Mouse (Mus musculus) right cerebral cortex, postnatal 25 days (tissue): ENCODE data around the gene Mustn1.

Experiments used
- DNase-seq: peaks from one replicate; pipeline ENCODE4 v3.0.0; 2022

The Mustn1 gene

GRCm38 (mm10) chr14:30880251-30880650 is 1.3 kb downstream of the Mustn1 start:
- DNase-seq = no peak

GRCm38 (mm10) chr14:30880811-30881717 is 2.1 kb downstream of the Mustn1 start:
- DNase-seq = no peak

DNA sequence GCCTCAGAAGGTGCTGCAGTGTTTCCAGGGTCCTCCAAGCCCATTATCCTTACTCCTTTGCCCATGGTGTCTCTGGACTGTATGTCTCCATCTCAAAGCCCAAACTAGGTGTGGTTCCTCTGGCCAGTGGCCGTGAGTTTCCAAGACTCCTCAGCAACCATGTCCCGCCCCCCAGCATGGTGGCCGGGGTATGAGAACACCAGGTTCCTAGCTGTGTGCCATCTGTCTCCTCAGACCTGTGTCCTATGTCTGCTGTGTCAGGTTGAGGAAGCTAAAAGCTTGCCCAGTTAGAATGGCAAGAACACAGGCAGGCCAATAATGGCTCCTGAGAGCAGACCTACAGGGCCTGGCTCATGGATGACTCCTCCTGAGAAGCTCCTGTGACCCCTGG is 2.7 kb downstream of the Mustn1 start:
- DNase-seq = no peak

DNA sequence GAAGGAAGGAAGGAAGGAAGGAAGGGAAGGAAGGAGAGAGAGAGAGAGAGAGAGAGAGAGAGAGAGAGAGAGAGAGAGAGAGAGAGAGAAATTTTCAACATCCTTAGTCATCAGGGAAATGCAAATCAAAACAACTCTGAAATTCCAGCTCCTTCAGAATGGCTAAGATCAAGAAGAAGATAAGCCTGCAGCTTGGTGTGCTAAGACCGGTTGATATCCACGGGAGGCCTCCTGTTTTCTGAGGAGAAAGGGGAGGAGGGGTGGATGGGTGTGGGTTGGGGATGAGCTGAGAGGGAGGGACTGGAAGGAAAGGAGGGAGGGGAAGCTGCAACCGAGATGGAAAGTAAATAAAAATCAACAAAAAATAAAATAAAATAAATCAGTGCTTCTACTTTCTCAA is 6.3 kb downstream of the Mustn1 start:
- no peak for DNase-seq

DNA sequence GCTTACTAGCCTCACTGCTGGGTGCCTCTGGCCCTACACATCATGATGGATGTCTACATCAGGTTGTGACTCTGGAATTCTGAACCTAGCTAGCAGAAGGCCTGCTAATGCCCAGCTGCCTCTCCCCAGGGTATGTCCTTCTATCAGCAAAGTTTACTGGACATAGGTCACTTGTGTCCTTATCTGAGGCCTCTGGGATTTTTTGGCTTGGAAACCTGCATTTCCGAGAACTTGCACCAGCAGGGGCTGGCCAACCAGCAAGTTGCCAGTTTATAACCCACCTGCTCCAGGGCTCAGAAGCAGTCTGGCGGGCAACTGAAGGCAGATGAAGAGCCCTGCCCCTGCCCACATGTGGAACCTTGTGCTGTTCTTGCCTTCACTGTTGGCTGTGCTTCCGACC is 7.2 kb downstream of the Mustn1 start, which contains the start of gene Itih4:
TSS of gene Itih4 (plus strand) at position 273 of the 400 bp plus-strand sequence.
- no peak for DNase-seq

- DNase-seq = no peak
These were observed 9.3 kb downstream of the Mustn1 start for GRCm38 (mm10) chr14:30888271-30888732.

DNA sequence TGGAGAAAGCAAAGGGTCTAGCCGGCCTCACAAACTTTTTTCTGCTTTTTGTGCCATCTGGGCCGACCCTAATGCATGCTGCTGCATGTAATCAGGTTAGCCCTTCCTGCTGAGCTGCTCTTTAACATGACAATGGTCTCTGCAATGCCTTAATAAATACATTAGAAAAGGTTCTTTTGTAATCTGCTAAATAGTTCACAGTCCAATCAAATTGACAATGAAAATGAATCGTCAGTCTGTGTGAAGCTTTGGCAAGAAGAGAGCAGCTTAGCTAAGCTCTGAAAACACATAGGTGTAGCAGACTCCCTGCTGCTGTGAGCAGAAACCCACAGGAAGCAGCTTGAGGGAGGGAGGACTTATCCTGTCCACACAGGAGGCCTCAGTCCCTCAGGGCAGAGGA is 21.0 kb downstream of the Mustn1 start:
- no peak for DNase-seq

DNA sequence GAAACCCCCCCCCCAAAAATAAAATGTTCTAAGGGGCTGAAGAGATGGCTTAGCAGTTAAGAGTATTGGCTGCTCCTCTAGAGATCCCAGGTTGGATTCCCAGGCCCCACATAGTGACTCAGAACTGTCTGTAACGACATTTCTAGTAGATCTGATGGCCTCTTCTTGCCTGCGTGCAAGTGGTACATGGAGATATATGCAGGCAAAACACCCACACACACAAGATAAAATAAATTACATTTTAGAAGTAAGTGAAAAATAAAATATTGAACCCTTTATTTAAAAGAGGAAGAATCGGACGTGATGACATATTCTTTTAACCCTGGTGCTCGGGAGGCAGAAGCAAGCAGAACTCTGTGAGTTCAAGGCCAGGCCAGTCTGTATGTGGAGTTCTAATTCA is 23.6 kb downstream of the Mustn1 start:
- DNase-seq = no peak

- DNase-seq = no peak
These were observed 24.0 kb downstream of the Mustn1 start for GRCm38 (mm10) chr14:30903036-30903435.

DNA sequence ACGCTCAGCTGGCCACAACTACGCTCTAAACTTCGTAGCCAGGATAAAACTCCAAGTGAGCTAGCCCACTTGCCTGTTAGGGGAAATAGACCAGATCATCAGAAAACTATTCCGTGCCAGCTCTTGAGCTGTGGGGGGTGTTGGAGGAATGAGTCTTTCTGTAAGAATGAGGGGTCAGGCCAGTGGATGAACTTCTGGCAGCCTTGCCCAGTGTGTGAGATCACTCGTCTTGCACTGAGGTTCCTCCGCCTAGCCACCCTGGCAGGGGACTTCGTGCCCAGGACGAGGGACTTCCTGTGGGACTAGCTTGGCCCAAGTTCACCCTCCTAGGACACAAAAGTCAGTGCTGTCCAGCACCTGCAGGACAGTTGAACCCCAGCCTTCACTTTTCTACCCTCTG is 25.3 kb downstream of the Mustn1 start:
- no peak for DNase-seq

DNA sequence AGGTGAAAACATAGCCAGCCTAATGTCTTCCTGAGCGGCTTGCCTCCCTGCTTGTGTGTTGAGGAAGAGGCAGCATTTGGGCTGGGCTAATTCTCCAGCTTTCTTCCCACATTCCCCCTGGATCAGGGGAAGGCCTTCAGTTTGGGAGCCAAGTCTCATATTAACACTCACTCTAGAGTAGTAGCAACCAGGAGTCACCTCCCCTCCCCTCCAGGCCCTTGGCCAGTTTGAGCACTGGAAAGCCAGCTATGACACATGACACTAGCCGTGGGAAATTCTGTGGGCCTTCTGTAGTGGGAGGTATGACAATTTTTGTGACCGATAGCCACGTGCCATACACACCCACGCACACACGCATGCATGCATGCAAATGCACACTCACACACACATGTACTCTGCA is 27.0 kb downstream of the Mustn1 start:
- no peak for DNase-seq

DNA sequence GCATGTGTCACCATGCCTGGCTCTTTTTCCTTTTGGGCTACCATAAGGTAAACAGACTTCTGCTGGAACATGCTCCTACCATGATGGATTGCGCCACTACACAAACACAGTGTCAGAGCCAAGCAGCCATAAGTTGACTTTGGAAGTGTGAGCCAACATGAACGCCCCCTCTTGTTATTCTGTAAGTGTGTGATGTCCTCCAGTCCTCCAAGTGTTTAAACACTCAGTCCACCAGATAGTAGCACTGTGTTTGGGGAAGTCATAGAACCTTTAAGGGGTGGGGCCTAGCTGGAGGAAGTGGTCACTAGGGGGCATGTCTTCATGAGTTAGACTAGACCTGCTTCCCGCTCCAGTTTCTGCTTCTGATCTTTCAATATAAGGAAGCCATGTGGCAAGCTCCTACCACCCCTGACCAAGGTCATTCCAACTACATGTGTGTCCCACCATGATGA is 28.8 kb downstream of the Mustn1 start:
- DNase-seq = no peak

DNA sequence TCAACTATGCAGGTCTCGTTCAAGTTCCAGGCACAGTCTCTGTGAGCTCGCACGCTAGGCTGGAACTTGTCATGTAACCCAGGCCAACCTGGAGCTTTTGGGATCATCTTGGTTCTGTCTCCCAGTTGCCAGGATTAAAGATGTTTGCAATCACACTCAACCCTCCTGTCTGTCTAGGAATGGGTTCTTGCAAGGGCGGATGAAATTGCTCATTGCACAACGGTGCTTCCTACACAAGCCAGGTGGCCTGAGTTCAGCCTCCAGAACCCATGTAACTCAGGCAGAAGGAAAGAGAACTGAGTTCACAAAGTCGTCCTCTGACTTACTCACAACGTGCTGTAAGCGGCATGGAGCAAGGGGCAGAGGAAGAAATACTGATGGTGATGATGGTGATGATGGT is 32.1 kb downstream of the Mustn1 start:
- DNase-seq = no peak

DNA sequence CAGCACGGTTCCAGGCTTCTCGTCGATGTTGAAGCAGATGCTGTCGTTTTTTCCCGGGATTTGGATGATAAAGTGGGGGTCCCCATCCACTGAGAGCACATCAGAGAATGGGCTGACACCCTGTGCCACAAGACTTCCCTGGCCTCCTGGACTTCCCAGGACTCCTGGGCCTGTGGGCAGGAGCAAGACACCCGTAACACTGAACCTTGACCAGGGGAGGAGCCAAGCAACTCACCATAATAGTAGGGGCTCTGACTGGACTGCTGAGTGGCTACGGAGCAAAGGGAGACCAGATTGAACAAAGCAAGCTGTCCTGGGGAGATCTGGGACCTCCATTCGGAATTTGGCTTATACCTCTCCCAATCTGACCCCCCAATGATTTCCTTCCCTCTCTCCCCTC is 33.6 kb downstream of the Mustn1 start:
- no peak for DNase-seq

GRCm38 (mm10) chr14:30913404-30913803 is 34.4 kb downstream of the Mustn1 start:
- no peak for DNase-seq

DNA sequence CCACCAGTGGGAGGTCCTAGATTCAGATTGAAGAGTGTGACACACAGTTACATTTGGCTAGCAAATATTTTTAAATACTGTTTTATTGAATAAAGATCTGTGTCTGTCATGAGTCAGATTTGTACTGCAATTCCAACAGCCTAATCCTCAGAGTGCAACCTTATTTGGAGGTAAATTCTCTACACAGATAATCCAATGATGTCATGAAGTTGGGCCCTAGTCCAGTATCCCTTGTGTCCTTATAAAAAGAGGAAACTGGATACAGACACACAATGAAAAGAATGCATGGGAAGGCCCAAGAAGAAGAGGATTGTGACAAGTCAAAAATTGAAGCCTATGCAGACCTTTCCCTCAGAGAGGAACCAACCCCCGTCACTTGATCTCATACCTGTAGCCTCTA is 37.5 kb downstream of the Mustn1 start:
- DNase-seq = no peak

- DNase-seq = no peak
These were observed 43.2 kb downstream of the Mustn1 start for GRCm38 (mm10) chr14:30922053-30922670.

GRCm38 (mm10) chr14:30923375-30924105 is 44.5 kb downstream of the Mustn1 start, which contains the start of gene Itih3:
Gene Itih3, minus strand, starts transcription at chr14:30923760.
- peak; percentile 22 for DNase-seq

DNA sequence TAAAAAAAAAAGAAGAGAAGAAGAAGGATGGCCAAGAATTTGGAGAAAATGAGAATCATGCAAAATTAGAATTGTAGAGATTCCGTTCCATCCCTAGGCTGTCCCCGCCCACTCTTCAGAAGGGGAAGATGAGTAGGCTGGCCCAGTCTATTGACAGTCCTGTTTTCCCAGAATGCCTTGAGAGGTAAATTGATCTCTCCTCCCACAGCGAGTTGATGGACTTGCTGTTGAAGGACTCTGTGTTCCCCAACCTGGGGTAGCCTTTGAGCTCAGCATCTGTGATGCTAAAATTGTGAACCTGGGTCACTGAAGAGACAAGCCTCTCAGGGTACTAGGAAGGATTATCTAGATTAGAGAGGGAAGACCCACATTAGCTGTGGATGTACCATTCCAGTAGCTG is 46.5 kb downstream of the Mustn1 start:
- no peak for DNase-seq

- no peak for DNase-seq
These were observed 51.4 kb downstream of the Mustn1 start for GRCm38 (mm10) chr14:30930386-30930785.
